Mouse (Mus musculus): ENCODE measurements around the gene Tmem178. TPM values are rescaled to one million over a fixed set of nuclear protein-coding genes. Genes with fewer than 3 reads are reported as not detected.

Tmem178 gene
- 27.9 and 28.5 TPM in 2 replicates for polyA plus RNA-seq (2012; rRNA removed)

GRCm38 (mm10) chr17:80944530-80945198 is at the start of gene Tmem178:
Gene Tmem178, plus strand, starts transcription at chr17:80944632.

Other genes with a start within 250 kb of the Tmem178 start
- gene Map4k3, start 216.1 kb upstream of the Tmem178 start, polyA plus RNA-seq (2012; rRNA removed) = 51.3 and 52.7 TPM in 2 replicates
- gene Thumpd2, start 120.5 kb downstream of the Tmem178 start, polyA plus RNA-seq (2012; rRNA removed) = 3.7 and 4.1 TPM in 2 replicates

Data from central nervous system, embryonic 18 days (tissue).